Mouse (Mus musculus): ENCODE measurements around the gene Lamc1. TPM values are rescaled to one million over a fixed set of nuclear protein-coding genes. Genes with fewer than 3 reads are reported as not detected.
"Not testable (repeated sequence)": the region's sequence is repeated elsewhere in the genome, so short reads cannot be mapped to it uniquely, and the experiment has no call there.

Gene Lamc1
- polyA plus RNA-seq, 1 experiment from 2014 or later: 87.6 TPM

- not testable (repeated sequence) for H3K4me3 ChIP-seq (ENCODE audit: low read depth, low read length); ATAC-seq (replicated peaks; ENCODE audit: insufficient number of reproducible peaks, low FRiP score, low TSS enrichment); H3K36me3 ChIP-seq (ENCODE audit: control insufficient read depth, insufficient read depth, low read length); H3K9me3 ChIP-seq (replicated peaks; ENCODE audit: control insufficient read depth, low read length); H3K27ac ChIP-seq (ENCODE audit: low read depth, low read length); H3K4me2 ChIP-seq; H3K9ac ChIP-seq (ENCODE audit: low read depth, low read length); H3K27me3 ChIP-seq (ENCODE audit: control insufficient read depth, insufficient read depth, low read length)
- WGBS (ENCODE audit: insufficient replicate concordance): 89% methylated on average over 22 of the region's 22 CpGs
- peaks cover 28% of the 10 kb centered on the region for H3K4me1 ChIP-seq (ENCODE audit: control insufficient read depth, insufficient read depth, low read length)
Observed at GRCm38 (mm10) chr1:153305249-153305648, 27.3 kb downstream of the Lamc1 start.

GRCm38 (mm10) chr1:153299436-153299835 lies 33.1 kb downstream of the Lamc1 start:
- H3K36me3 ChIP-seq (ENCODE audit: control insufficient read depth, insufficient read depth, low read length); H3K9me3 ChIP-seq (replicated peaks; ENCODE audit: control insufficient read depth, low read length); H3K9ac ChIP-seq (ENCODE audit: low read depth, low read length); H3K27me3 ChIP-seq (ENCODE audit: control insufficient read depth, insufficient read depth, low read length); H3K27ac ChIP-seq (ENCODE audit: low read depth, low read length); H3K4me2 ChIP-seq; ATAC-seq (replicated peaks; ENCODE audit: insufficient number of reproducible peaks, low FRiP score, low TSS enrichment); H3K4me3 ChIP-seq (ENCODE audit: low read depth, low read length): not testable (repeated sequence)
- WGBS (ENCODE audit: insufficient replicate concordance): 65% methylated on average over 5 of the region's 5 CpGs
- H3K4me1 ChIP-seq (ENCODE audit: control insufficient read depth, insufficient read depth, low read length): peaks cover 12% of the 10 kb centered on the region

GRCm38 (mm10) chr1:153297774-153298363 lies 34.7 kb downstream of the Lamc1 start:
- not testable (repeated sequence) for ATAC-seq (replicated peaks; ENCODE audit: insufficient number of reproducible peaks, low FRiP score, low TSS enrichment); H3K4me3 ChIP-seq (ENCODE audit: low read depth, low read length); H3K9me3 ChIP-seq (replicated peaks; ENCODE audit: control insufficient read depth, low read length); H3K27me3 ChIP-seq (ENCODE audit: control insufficient read depth, insufficient read depth, low read length); H3K9ac ChIP-seq (ENCODE audit: low read depth, low read length); H3K27ac ChIP-seq (ENCODE audit: low read depth, low read length); H3K4me2 ChIP-seq; H3K36me3 ChIP-seq (ENCODE audit: control insufficient read depth, insufficient read depth, low read length)
- peaks cover 21% of the 10 kb centered on the region for H3K4me1 ChIP-seq (ENCODE audit: control insufficient read depth, insufficient read depth, low read length)
- 91% methylated on average over 4 of the region's 4 CpGs for WGBS (ENCODE audit: insufficient replicate concordance)

- Histone ChIP-seq H3K36me3 (ENCODE audit: control insufficient read depth, insufficient read depth, low read length) (no peaks in the 10 kb centered on the region), H3K4me3 (ENCODE audit: low read depth, low read length) (no peak overlapping the region), H3K4me2 (no peak overlapping the region), H3K27ac (ENCODE audit: low read depth, low read length) (no peak overlapping the region), H3K27me3 (ENCODE audit: control insufficient read depth, insufficient read depth, low read length) (no peaks in the 10 kb centered on the region), H3K4me1 (ENCODE audit: control insufficient read depth, insufficient read depth, low read length) (peaks cover 33% of the 10 kb centered on the region), H3K9ac (ENCODE audit: low read depth, low read length) (no peak overlapping the region), H3K9me3 (replicated peaks; ENCODE audit: control insufficient read depth, low read length) (no peaks in the 10 kb centered on the region)
- ATAC-seq (replicated peaks; ENCODE audit: insufficient number of reproducible peaks, low FRiP score, low TSS enrichment): no peak
- 85% methylated on average over 6 of the region's 6 CpGs for WGBS (ENCODE audit: insufficient replicate concordance)
Observed at GRCm38 (mm10) chr1:153296035-153296434, 36.6 kb downstream of the Lamc1 start.

GRCm38 (mm10) chr1:153292892-153293291 lies 39.7 kb downstream of the Lamc1 start:
- Histone ChIP-seq H3K9ac (ENCODE audit: low read depth, low read length) (no peak overlapping the region), H3K4me1 (ENCODE audit: control insufficient read depth, insufficient read depth, low read length) (peaks cover 33% of the 10 kb centered on the region), H3K36me3 (ENCODE audit: control insufficient read depth, insufficient read depth, low read length) (no peaks in the 10 kb centered on the region), H3K27me3 (ENCODE audit: control insufficient read depth, insufficient read depth, low read length) (no peaks in the 10 kb centered on the region), H3K9me3 (replicated peaks; ENCODE audit: control insufficient read depth, low read length) (no peaks in the 10 kb centered on the region), H3K27ac (ENCODE audit: low read depth, low read length) (peak overlapping the region; percentile 75), H3K4me2 (peak overlapping the region; percentile 43), H3K4me3 (ENCODE audit: low read depth, low read length) (no peak overlapping the region)
- ATAC-seq (replicated peaks; ENCODE audit: insufficient number of reproducible peaks, low FRiP score, low TSS enrichment): no peak
- WGBS (ENCODE audit: insufficient replicate concordance): 31% methylated on average over 5 of the region's 5 CpGs

- ATAC-seq (replicated peaks; ENCODE audit: insufficient number of reproducible peaks, low FRiP score, low TSS enrichment): no peak
- Histone ChIP-seq H3K4me2 (peak overlapping the region; percentile 43), H3K27ac (ENCODE audit: low read depth, low read length) (peak overlapping the region; percentile 75)
Observed at GRCm38 (mm10) chr1:153292202-153292601, 40.4 kb downstream of the Lamc1 start.

GRCm38 (mm10) chr1:153291416-153291815 lies 41.2 kb downstream of the Lamc1 start:
- WGBS (ENCODE audit: insufficient replicate concordance): 64% methylated on average over 4 of the region's 4 CpGs

More at GRCm38 (mm10) chr1:153292202-153292601, 40.4 kb downstream of the Lamc1 start:
- H3K4me1 ChIP-seq (ENCODE audit: control insufficient read depth, insufficient read depth, low read length): peaks cover 37% of the 10 kb centered on the region
- H3K27me3 ChIP-seq (ENCODE audit: control insufficient read depth, insufficient read depth, low read length): no peaks in the 10 kb centered on the region
- WGBS (ENCODE audit: insufficient replicate concordance): 34% methylated on average over 6 of the region's 6 CpGs
- no peak overlapping the region for H3K9ac ChIP-seq (ENCODE audit: low read depth, low read length)
- H3K36me3 ChIP-seq (ENCODE audit: control insufficient read depth, insufficient read depth, low read length): no peaks in the 10 kb centered on the region
- no peaks in the 10 kb centered on the region for H3K9me3 ChIP-seq (replicated peaks; ENCODE audit: control insufficient read depth, low read length)
- H3K4me3 ChIP-seq (ENCODE audit: low read depth, low read length): no peak overlapping the region

GRCm38 (mm10) chr1:153288010-153288409 lies 44.6 kb downstream of the Lamc1 start:
- H3K4me2 ChIP-seq: no peak overlapping the region
- no peak overlapping the region for H3K4me3 ChIP-seq (ENCODE audit: low read depth, low read length)
- H3K9me3 ChIP-seq (replicated peaks; ENCODE audit: control insufficient read depth, low read length): no peaks in the 10 kb centered on the region
- WGBS (ENCODE audit: insufficient replicate concordance): 74% methylated on average over 4 of the region's 4 CpGs
- no peak overlapping the region for H3K9ac ChIP-seq (ENCODE audit: low read depth, low read length)
- ATAC-seq (replicated peaks; ENCODE audit: insufficient number of reproducible peaks, low FRiP score, low TSS enrichment): no peak
- H3K27me3 ChIP-seq (ENCODE audit: control insufficient read depth, insufficient read depth, low read length): no peaks in the 10 kb centered on the region
- peaks cover 38% of the 10 kb centered on the region for H3K4me1 ChIP-seq (ENCODE audit: control insufficient read depth, insufficient read depth, low read length)
- H3K36me3 ChIP-seq (ENCODE audit: control insufficient read depth, insufficient read depth, low read length): no peaks in the 10 kb centered on the region
- H3K27ac ChIP-seq (ENCODE audit: low read depth, low read length): no peak overlapping the region

More at GRCm38 (mm10) chr1:153291416-153291815, 41.2 kb downstream of the Lamc1 start:
- no peak overlapping the region for H3K9ac ChIP-seq (ENCODE audit: low read depth, low read length)
- H3K27ac ChIP-seq (ENCODE audit: low read depth, low read length): no peak overlapping the region
- ATAC-seq (replicated peaks; ENCODE audit: insufficient number of reproducible peaks, low FRiP score, low TSS enrichment): no peak
- no peak overlapping the region for H3K4me3 ChIP-seq (ENCODE audit: low read depth, low read length)
- H3K36me3 ChIP-seq (ENCODE audit: control insufficient read depth, insufficient read depth, low read length): no peaks in the 10 kb centered on the region
- no peaks in the 10 kb centered on the region for H3K27me3 ChIP-seq (ENCODE audit: control insufficient read depth, insufficient read depth, low read length)
- H3K4me2 ChIP-seq: 0 out of 2 replicates have a peak overlapping the region, but pooled peaks have one; percentile 20
- no peaks in the 10 kb centered on the region for H3K9me3 ChIP-seq (replicated peaks; ENCODE audit: control insufficient read depth, low read length)
- peaks cover 41% of the 10 kb centered on the region for H3K4me1 ChIP-seq (ENCODE audit: control insufficient read depth, insufficient read depth, low read length)

- no peak overlapping the region for H3K27ac ChIP-seq (ENCODE audit: low read depth, low read length)
- no peak overlapping the region for H3K9ac ChIP-seq (ENCODE audit: low read depth, low read length)
- H3K4me2 ChIP-seq: no peak overlapping the region
- H3K9me3 ChIP-seq (replicated peaks; ENCODE audit: control insufficient read depth, low read length): no peaks in the 10 kb centered on the region
- H3K36me3 ChIP-seq (ENCODE audit: control insufficient read depth, insufficient read depth, low read length): no peaks in the 10 kb centered on the region
- H3K4me1 ChIP-seq (ENCODE audit: control insufficient read depth, insufficient read depth, low read length): peaks cover 38% of the 10 kb centered on the region
- 56% methylated on average over 5 of the region's 5 CpGs for WGBS (ENCODE audit: insufficient replicate concordance)
- H3K27me3 ChIP-seq (ENCODE audit: control insufficient read depth, insufficient read depth, low read length): no peaks in the 10 kb centered on the region
- no peak overlapping the region for H3K4me3 ChIP-seq (ENCODE audit: low read depth, low read length)
- ATAC-seq (replicated peaks; ENCODE audit: insufficient number of reproducible peaks, low FRiP score, low TSS enrichment): no peak
Observed at GRCm38 (mm10) chr1:153287443-153287842, 45.1 kb downstream of the Lamc1 start.
